Mouse (Mus musculus): ENCODE measurements around the gene Ntn4. TPM values are rescaled to one million over a fixed set of nuclear protein-coding genes. Genes with fewer than 3 reads are reported as not detected.

Ntn4 gene
- total and polyA plus RNA-seq, 3 experiments: not detected

- H3K79me2 ChIP-seq (replicated peaks; ENCODE audit: control insufficient read depth, extremely low read depth, insufficient read depth, poor library complexity, severe bottlenecking): no peaks in the 10 kb centered on the region
- no peaks in the 10 kb centered on the region for H3K9me3 ChIP-seq (replicated peaks; ENCODE audit: low read length)
- no peak for DNase-seq (ENCODE audit: extremely low read depth)
- no peak overlapping the region for H3K9ac ChIP-seq (ENCODE audit: insufficient read depth, low read depth)
- peaks cover 5 to 6% of the 10 kb centered on the region in 2 experiments; a peak in 3 of 4 replicates for H3K4me1 ChIP-seq (ENCODE audit: control insufficient read depth in 1 of 2, insufficient read depth in 2 of 2)
- H3K4me2 ChIP-seq (ENCODE audit: insufficient read depth, low read depth, poor library complexity, severe bottlenecking): no peak overlapping the region
- no peaks in the 10 kb centered on the region for H3K27me3 ChIP-seq (replicated peaks)
- H3K27ac ChIP-seq (ENCODE audit: insufficient read depth, low read depth): no peak overlapping the region
- H3K36me3 ChIP-seq (replicated peaks in 1 of 2; ENCODE audit: control insufficient read depth in 1 of 2, insufficient read depth in 1 of 2, low read length in 1 of 2): no peaks in the 10 kb centered on the region
- in situ Hi-C loops (cut with MboI; ENCODE audit: low pct_ligation_motif_present, low pct_unique_long_range_greater_than_20kb, low sequenced_read_pairs): no loop called here
- dilution Hi-C loops (cut with MboI; ENCODE audit: extremely low pct_ligation_motif_present, extremely low pct_unique_long_range_greater_than_20kb, low sequenced_read_pairs): no loop called here
- no peak overlapping the region for H3K4me3 ChIP-seq (replicated peaks in 1 of 3; ENCODE audit: low read depth in 2 of 3, low read length in 2 of 3, poor library complexity in 1 of 3)
- TF ChIP-seq MAX (IDR thresholded peaks at IDR 0.05; ENCODE audit: low read length) (no peak), CHD1 (IDR thresholded peaks at IDR 0.05; ENCODE audit: low read depth, low read length) (no peak), USF1 (IDR thresholded peaks at IDR 0.05; ENCODE audit: low read depth, low read length) (no peak), MAZ (IDR thresholded peaks at IDR 0.05; ENCODE audit: low read depth, low read length) (no peak), RAD21 (IDR thresholded peaks at IDR 0.05; ENCODE audit: low read depth, low read length) (no peak), CTCF (conservative IDR thresholded peaks at IDR 0.05 in 1 of 2, IDR thresholded peaks at IDR 0.05 in 1 of 2; ENCODE audit: low read depth in 2 of 2, low read length in 2 of 2) (no peak), TBP (conservative IDR thresholded peaks at IDR 0.05; ENCODE audit: low read depth, low read length) (no peak), ETS1 (conservative IDR thresholded peaks at IDR 0.05; ENCODE audit: low read depth, low read length) (no peak), HCFC1 (IDR thresholded peaks at IDR 0.05; ENCODE audit: low read depth, low read length) (no peak), PAX5 (IDR thresholded peaks at IDR 0.05; ENCODE audit: low read length) (no peak)
Observed at GRCm38 (mm10) chr10:93695043-93695791, 54.7 kb downstream of the Ntn4 start.

DNA sequence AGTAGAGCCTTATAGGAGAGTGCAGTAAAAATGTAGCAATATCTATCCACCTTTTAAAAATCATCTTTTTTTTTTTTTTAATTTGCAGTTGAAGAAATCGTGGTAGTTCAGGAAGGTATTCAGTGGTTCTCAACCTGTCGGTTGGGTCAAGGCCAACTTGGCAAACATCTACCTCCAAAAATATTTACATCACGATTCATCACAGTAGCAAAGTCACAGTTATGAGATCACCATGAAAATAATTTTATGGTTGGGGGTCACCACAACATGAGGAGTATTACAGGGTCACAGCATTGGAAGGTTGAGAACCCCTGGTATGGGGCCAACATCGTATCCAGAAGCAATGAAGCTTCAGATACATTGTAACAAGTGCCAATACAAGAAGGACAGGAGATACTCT lies 55.5 kb downstream of the Ntn4 start:
- no peak for TF ChIP-seq JUN (IDR thresholded peaks at IDR 0.05; ENCODE audit: insufficient read depth, low read depth, low read length)
- TF ChIP-seq CHD2 (IDR thresholded peaks at IDR 0.05; ENCODE audit: low read length): no peak
- TF ChIP-seq E2F4 (IDR thresholded peaks at IDR 0.05; ENCODE audit: insufficient replicate concordance, low read depth, low read length): no peak
- TF ChIP-seq RAD21 (IDR thresholded peaks at IDR 0.05; ENCODE audit: low read depth, low read length): no peak
- DNase-seq (ENCODE audit: extremely low read depth): no peak
- Histone ChIP-seq H3K9me3 (replicated peaks; ENCODE audit: low read length) (no peaks in the 10 kb centered on the region), H3K4me1 (ENCODE audit: control insufficient read depth in 1 of 2, insufficient read depth in 2 of 2) (peaks cover 4 to 6% of the 10 kb centered on the region in 2 experiments; a peak in 3 of 4 replicates), H3K27me3 (replicated peaks) (no peaks in the 10 kb centered on the region), H3K27ac (ENCODE audit: insufficient read depth, low read depth) (no peak overlapping the region), H3K4me3 (replicated peaks in 1 of 3; ENCODE audit: low read depth in 2 of 3, low read length in 2 of 3, poor library complexity in 1 of 3) (no peak overlapping the region), H3K4me2 (ENCODE audit: insufficient read depth, low read depth, poor library complexity, severe bottlenecking) (no peak overlapping the region), H3K36me3 (replicated peaks in 1 of 2; ENCODE audit: control insufficient read depth in 1 of 2, insufficient read depth in 1 of 2, low read length in 1 of 2) (no peaks in the 10 kb centered on the region), H3K9ac (ENCODE audit: insufficient read depth, low read depth) (no peak overlapping the region), H3K79me2 (replicated peaks; ENCODE audit: control insufficient read depth, extremely low read depth, insufficient read depth, poor library complexity, severe bottlenecking) (no peaks in the 10 kb centered on the region)
- in situ Hi-C loops (cut with MboI; ENCODE audit: low pct_ligation_motif_present, low pct_unique_long_range_greater_than_20kb, low sequenced_read_pairs) (no loop called here), dilution Hi-C loops (cut with MboI; ENCODE audit: extremely low pct_ligation_motif_present, extremely low pct_unique_long_range_greater_than_20kb, low sequenced_read_pairs) (no loop called here)

All from CH12.LX (cell line).